Mouse (Mus musculus) lung, adult 2 months (tissue): ENCODE data around the gene Babam2. TPM values are rescaled to one million over a fixed set of nuclear protein-coding genes. Genes with fewer than 3 reads are reported as not detected.
A peak's percentile ranks its signal among the peaks of the same experiment; 100 is the strongest.

Source experiments
- DNase-seq: peaks from one replicate; pipeline ENCODE4 v3.0.0; 2022
- H3K4me1 ChIP-seq: fragments of 200-500 bp; 2 replicates; pipeline ENCODE4 v1.6.1; 2011; ENCODE audit warnings: low read length; ENCODE audit not compliant: control insufficient read depth, insufficient read depth
- H3K4me3 ChIP-seq: fragments of 200-500 bp; replicated peaks from 2 replicates; pipeline ENCODE3; 2011; ENCODE audit warnings: low read depth, mild to moderate bottlenecking, control low read depth, low read length; ENCODE audit errors: extremely low read depth
- CTCF ChIP-seq: fragments of 200-500 bp; IDR thresholded peaks from 2 replicates; pipeline ENCODE4 v1.5.1; 2011; ENCODE audit warnings: mild to moderate bottlenecking, low read length, control low read depth; ENCODE audit not compliant: insufficient read depth
- POLR2A ChIP-seq: fragments of 200-500 bp; IDR thresholded peaks from 2 replicates; pipeline ENCODE4 v1.6.1; 2011; ENCODE audit warnings: low read depth, mild to moderate bottlenecking, control low read depth, low read length, borderline replicate concordance; ENCODE audit errors: extremely low read depth
- WGBS: fragments of 180-500 bp; shearing (Covaris S2); methylation state at CpG from one replicate; pipeline ENCODE4 v1.1.7; 2018; 5-methylcytosine and 5-hydroxymethylcytosine counted together
- polyA plus RNA-seq: library from polyadenylated mRNA; depleted of rRNA; stranded (reverse); fragments of >200 nt; gene quantifications from 2 replicates; pipeline ENCODE4 v1.2.3, GENCODE M21; 2012

The Babam2 gene
- polyA plus RNA-seq, 1 experiment, result 23.6 TPM

DNA sequence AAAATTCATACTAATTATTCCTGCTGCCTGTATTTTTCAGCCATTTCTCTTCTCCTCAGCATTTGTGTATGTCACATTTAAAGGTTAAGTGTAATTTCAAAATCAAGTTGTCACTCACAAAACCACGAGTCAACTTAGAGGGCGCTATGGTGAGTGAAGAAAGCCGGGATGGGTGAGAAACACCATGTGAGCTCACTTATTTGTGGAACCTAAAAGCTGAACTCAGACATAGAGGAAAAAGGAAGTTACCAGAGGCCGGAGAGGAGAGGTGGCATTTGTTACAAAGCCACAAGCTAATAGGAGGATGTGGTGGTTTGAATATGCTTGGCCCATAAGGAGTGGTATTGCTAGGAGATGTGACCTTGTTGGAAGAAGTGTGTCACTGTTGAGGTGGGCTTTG is 17.3 kb upstream of the Babam2 start:
- Histone ChIP-seq H3K4me1 (no peaks in the 10 kb centered on the region), H3K4me3 (no peak overlapping the region)
- TF ChIP-seq POLR2A, result no peak
- TF ChIP-seq CTCF, result no peak
- no peak for DNase-seq
- 78% methylated on average over 4 of the region's 4 CpGs for WGBS

DNA sequence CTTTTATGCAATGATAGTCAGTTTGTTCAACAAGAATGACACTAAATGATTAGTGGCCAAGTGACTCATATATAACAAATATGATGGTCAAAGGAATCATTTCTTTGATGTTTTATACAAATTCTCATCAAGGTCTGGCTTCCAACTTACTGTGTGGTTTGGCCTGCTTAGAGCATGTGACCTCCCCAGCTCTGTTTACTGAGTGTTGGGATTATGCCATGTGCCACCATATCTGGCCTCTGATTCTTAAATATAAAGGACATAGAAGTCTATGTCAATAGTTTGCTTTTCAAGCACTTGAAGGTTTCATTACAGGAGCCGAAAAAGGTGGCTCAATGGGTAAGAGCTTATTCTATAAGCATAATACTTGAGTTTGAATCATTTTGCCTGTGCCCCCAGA is 15.2 kb upstream of the Babam2 start:
- Histone ChIP-seq H3K4me1 (no peaks in the 10 kb centered on the region), H3K4me3 (no peak overlapping the region)
- TF ChIP-seq POLR2A, result no peak
- TF ChIP-seq CTCF, result no peak
- DNase-seq, result no peak
- WGBS, result 71% methylated on average over 1 of the region's 1 CpGs

DNA sequence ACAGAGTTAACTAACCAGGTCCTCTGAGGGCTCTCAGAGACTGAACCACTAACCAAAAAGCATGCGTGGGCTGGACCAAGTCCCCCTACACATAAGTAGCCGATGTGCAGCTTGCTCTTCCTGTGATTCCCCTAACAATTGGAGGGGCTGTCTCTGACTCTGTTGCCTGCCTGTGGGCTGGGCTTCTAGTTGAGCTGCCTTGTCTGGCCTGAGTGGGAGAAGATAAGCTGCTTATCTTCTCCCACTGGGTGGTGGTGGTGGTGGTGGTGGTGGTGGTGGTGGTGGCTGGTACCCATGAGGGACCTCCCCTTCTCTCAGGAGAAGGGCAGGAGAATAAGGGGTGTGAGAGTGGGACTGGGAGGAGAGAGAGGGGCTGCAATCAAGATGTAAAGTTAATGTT is 11.4 kb upstream of the Babam2 start:
- WGBS, result 61% methylated on average over 2 of the region's 2 CpGs
- no peaks in the 10 kb centered on the region for H3K4me1 ChIP-seq
- TF ChIP-seq CTCF, result no peak
- no peak for TF ChIP-seq POLR2A
- H3K4me3 ChIP-seq, result no peak overlapping the region
- DNase-seq, result no peak

DNA sequence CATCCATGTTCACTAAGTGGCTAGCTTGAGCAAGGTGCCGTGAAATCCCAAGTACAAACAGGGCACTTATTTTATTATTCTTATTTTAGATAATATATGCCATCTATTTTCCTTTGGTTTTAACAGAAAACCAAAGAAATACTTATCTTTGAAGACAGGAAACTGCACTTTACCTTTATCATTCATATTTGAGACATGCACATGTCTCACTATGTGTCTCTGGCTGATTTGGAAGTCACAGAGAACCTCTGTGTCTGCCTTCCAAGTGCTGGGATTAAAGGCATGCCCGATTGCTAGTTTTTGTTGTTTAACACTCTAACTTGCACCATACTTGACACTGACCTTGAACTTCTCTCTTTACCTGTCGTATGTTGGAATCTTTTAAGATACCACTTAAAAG is 9.5 kb upstream of the Babam2 start:
- H3K4me3 ChIP-seq, result no peak overlapping the region
- no peak for DNase-seq
- no peak for TF ChIP-seq POLR2A
- TF ChIP-seq CTCF, result no peak
- no peaks in the 10 kb centered on the region for H3K4me1 ChIP-seq
- WGBS, result 90% methylated on average over 3 of the region's 3 CpGs

DNA sequence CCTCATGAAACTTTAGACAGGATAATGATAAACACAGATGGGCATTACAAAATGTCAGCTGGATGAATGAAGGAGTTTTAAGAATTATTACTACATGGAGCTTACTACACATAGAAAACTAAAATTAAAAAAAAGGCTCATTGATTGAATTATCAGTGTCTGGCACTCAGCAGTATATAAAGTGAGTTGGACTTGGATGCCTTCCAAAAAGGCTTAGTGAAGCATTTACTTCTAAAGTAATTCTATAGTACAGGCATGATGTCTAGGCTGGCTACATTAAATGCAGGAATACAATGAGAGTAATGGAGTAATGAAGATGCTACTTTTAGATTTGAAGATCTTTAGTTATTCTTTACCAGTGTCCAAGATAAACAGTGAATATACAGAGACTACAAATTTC is 4.3 kb upstream of the Babam2 start:
- TF ChIP-seq CTCF (no peak), POLR2A (no peak)
- no peak overlapping the region for H3K4me3 ChIP-seq
- no peak for DNase-seq
- no peaks in the 10 kb centered on the region for H3K4me1 ChIP-seq

DNA sequence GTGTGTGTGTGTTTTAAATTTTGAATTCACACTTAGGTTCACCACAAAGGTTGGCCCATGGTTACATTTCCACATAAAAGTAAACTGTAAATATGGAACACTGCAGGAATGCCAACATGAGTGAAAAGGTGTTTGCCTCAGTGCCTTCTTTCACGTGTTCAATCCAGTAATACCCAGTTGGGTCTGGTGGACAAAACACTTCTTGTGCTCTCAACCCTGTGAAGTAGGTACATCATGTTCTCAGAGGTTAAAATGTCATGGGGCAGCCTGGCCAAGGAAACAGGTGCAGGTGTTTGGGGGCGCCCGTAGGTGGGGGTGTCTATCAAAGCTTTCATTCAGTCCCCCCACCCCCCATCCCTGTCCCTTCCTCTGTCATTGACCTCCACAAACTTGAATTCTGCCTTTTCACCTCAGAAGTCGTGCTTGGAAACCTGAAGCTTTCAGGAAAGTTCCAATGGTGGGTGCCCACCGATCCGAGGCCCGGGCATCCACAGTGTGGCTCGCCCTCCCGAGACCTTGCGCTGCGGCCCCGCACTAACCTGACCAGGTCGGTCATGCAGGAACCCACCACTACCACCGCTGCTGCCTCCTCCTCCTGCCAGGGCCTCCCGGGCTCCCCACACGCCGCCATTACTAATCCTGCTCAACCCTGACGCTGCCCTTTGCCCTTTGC is 377 bp upstream of the Babam2 start, which contains the start of gene Rbks:
TSS of gene Rbks (minus strand) at position 657 of the 673 bp plus-strand sequence.
- Histone ChIP-seq H3K4me3 (peak within 1 kb of the TSS; percentile 87), H3K4me1 (no peaks in the 10 kb centered on the region)
- no peak for DNase-seq
- 5% methylated on average over 18 of the region's 18 CpGs for WGBS
- no peak for TF ChIP-seq CTCF

GRCm38 (mm10) chr5:31698297-31698726 is 828 bp downstream of the Babam2 start:
- WGBS, result 1% methylated on average over 16 of the region's 16 CpGs
- Histone ChIP-seq H3K4me3 (peak overlapping the region; percentile 87), H3K4me1 (no peaks in the 10 kb centered on the region)
- TF ChIP-seq POLR2A (peak; percentile 42; the same call in 1 of the 2 replicates), CTCF (no peak)
- DNase-seq, result peak; percentile 82

DNA sequence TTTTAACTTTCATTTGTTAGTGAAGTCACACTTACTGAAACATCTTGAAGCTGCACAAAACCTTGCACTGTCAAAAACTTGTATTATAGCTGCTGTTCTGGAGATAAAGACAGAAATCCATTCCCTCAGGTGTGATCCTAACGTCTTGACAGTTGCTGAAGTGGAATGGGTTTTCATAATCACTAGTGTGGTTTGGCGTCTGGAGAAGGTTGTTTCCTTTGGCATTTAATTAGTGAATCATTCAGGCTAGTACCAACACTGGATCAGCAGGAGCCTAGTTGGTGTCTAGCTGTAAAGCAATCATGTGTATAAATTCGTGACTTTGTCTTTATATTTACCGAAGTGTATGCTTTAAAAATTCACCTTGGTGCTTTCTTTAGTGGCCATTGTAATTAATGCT is 1.4 kb downstream of the Babam2 start:
- WGBS, result 42% methylated on average over 4 of the region's 4 CpGs
- TF ChIP-seq CTCF (no peak), POLR2A (no peak)
- DNase-seq, result no peak
- H3K4me1 ChIP-seq, result no peaks in the 10 kb centered on the region
- H3K4me3 ChIP-seq, result no peak overlapping the region

DNA sequence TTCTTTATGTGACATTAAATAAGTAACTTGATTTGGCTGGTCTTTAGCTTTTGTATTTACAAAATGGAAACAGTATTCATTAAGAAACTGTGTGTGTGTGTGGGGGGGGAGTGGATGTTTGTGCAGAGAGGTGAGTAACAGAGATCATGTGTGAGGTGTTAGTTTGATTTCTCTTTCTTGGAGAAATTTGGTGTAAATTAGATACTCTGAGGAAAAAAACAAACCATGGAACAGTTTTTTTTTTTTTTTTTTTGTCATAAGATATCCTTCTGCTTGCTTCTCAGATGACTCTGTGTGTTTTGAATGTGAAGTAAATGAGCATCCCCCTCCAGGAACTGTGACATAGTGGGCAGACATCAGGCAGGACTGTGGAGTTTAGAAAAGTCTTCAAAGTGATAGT is 1.9 kb downstream of the Babam2 start:
- TF ChIP-seq CTCF, result no peak
- no peak for TF ChIP-seq POLR2A
- no peak overlapping the region for H3K4me3 ChIP-seq
- no peak for DNase-seq
- no peaks in the 10 kb centered on the region for H3K4me1 ChIP-seq

GRCm38 (mm10) chr5:31704971-31705370 is 7.5 kb downstream of the Babam2 start:
- H3K4me3 ChIP-seq, result no peak overlapping the region
- DNase-seq, result no peak
- 88% methylated on average over 5 of the region's 5 CpGs for WGBS
- TF ChIP-seq CTCF, result no peak
- TF ChIP-seq POLR2A, result no peak
- no peaks in the 10 kb centered on the region for H3K4me1 ChIP-seq
